Mouse (Mus musculus) heart, adult 2 months (tissue): ENCODE data around the gene Irf3. TPM values are rescaled to one million over a fixed set of nuclear protein-coding genes. Genes with fewer than 3 reads are reported as not detected.

Experiments used
- DNase-seq, 2 experiments: peaks; one replicate each; pipeline ENCODE4 v3.0.0; 2021
- H3K27ac ChIP-seq: fragments of 200-600 bp; 2 replicates; pipeline ENCODE4 v1.8.1; 2022
- H3K27me3 ChIP-seq: fragments of 200-500 bp; 2 replicates; pipeline ENCODE4 v1.6.1; 2012; ENCODE audit warnings: mild to moderate bottlenecking, low read length, inconsistent platforms, mixed read lengths; ENCODE audit not compliant: control insufficient read depth, insufficient read depth
- H3K36me3 ChIP-seq: fragments of 200-500 bp; 2 replicates; pipeline ENCODE4 v1.6.1; 2012; ENCODE audit warnings: low read length, inconsistent platforms; ENCODE audit not compliant: control insufficient read depth, insufficient read depth
- H3K4me1 ChIP-seq: fragments of 200-500 bp; 2 replicates; pipeline ENCODE4 v1.6.1; 2011; ENCODE audit warnings: low read length; ENCODE audit not compliant: control insufficient read depth, insufficient read depth
- H3K4me3 ChIP-seq: fragments of 200-600 bp; 2 replicates; pipeline ENCODE4 v1.8.1; 2022
- H3K79me2 ChIP-seq: fragments of 200-500 bp; replicated peaks from 2 replicates; pipeline ENCODE4 v1.6.1; 2012; ENCODE audit warnings: mild to moderate bottlenecking, inconsistent platforms, low read length, moderate library complexity, mixed read lengths; ENCODE audit not compliant: control insufficient read depth, insufficient read depth
- H3K9ac ChIP-seq: fragments of 200-500 bp; 2 replicates; pipeline ENCODE4 v1.6.1; 2012; ENCODE audit warnings: low read depth, mild to moderate bottlenecking, control low read depth, inconsistent platforms, low read length, mixed read lengths
- CTCF ChIP-seq: fragments of 200-600 bp; IDR thresholded peaks from 2 replicates; pipeline ENCODE4 v1.8.1; 2022; ENCODE audit warnings: antibody characterized with exemption, mild to moderate bottlenecking, moderate library complexity
- EP300 ChIP-seq: fragments of 200-500 bp; IDR thresholded peaks from 2 replicates; pipeline ENCODE4 v1.6.1; 2011; ENCODE audit warnings: low read depth, low read length, control low read depth; ENCODE audit not compliant: insufficient read depth
- POLR2A ChIP-seq: fragments of 200-500 bp; IDR thresholded peaks from 2 replicates; pipeline ENCODE4 v1.6.1; 2011; ENCODE audit warnings: mild to moderate bottlenecking, low read depth, low read length, control low read depth; ENCODE audit not compliant: insufficient read depth
- WGBS: fragments of 180-500 bp; shearing (Covaris S2); methylation state at CpG from one replicate; pipeline ENCODE4 v1.1.7; 2018; 5-methylcytosine and 5-hydroxymethylcytosine counted together
- intact Hi-C: fragments of 180-260 bp; cut with DNase I; formaldehyde crosslinking; loops from one replicate; pipeline ENCODE4 v1.15.1; 2025
- polyA plus RNA-seq: library from polyadenylated mRNA; depleted of rRNA; stranded (reverse); fragments of >200 nt; gene quantifications from 2 replicates; pipeline ENCODE4 v1.2.3, GENCODE M21; 2012
- total RNA-seq, 2 experiments: library from RNA; stranded (reverse); gene quantifications; 2 replicates each; pipeline ENCODE4 v1.2.3; 2021

Gene Irf3
- total and polyA plus RNA-seq, 3 experiments = 24.4 to 55.6 (median 26.0) TPM

DNA sequence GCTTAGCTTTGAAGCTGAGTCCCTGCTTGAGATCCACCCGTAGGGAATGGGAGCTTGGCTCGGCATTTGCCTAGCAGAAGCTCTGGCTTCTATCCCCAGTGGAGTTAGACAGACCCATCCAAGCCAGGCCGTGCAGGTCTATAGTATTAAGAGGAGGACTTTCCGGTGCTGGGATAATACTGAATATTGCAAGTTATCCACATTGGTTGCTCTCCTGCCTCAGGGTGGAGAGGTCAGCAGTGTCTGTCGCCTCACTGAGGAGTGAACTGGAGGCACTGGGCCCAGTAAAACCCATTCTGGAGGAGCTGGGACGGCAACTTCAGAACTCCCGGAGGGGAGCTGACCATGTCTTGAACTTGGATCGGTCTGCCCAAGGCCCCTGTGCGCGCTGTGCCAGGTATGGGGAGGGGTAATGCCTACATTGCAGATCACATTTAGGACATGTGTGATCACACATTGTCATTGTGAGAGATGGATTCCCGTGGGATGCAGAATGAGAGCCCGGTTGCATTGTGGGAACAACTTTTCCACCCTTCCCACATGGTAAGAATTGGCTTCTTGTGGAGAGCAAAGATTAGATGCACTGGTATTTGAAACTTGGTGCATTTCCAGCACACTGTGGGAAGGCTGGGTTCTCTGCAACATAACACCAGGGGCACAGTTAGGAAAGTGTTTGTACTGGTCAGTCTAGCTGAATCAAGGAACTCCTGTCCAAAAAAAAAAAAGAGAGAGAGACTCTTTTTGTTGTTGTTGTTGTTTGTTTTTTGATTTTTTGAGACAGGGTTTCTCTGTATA, 43.2 kb upstream of the Irf3 start:
- Histone ChIP-seq H3K4me3 (no peak overlapping the region), H3K27ac (no peak overlapping the region), H3K9ac (no peak overlapping the region), H3K36me3 (no peaks in the 10 kb centered on the region), H3K27me3 (no peaks in the 10 kb centered on the region), H3K4me1 (peaks cover 1% of the 10 kb centered on the region), H3K79me2 (no peaks in the 10 kb centered on the region)
- no peak for DNase-seq
- TF ChIP-seq EP300 (no peak), POLR2A (no peak), CTCF (no peak)
- intact Hi-C loops = no loop called here
- 75% methylated on average over 12 of the region's 12 CpGs for WGBS

DNA sequence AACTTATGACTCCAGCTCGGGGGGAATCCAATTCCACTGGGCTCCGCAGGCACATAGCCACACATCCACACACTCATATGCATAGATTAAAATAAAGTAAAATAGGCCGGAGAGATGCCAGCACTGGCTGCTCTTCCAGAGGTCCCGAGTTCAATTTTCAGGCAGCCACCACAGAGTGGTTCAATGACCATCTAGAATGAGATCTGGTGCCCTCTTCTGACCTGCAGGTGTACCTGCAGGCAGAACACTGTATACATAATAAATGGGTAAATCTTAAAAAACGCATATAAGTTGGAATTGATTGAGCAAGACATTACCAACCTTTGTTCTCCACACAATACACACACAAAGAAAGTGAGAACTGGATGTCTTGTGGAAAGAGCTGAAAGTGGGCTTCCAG, 41.8 kb upstream of the Irf3 start:
- H3K9ac ChIP-seq = no peak overlapping the region
- H3K27me3 ChIP-seq = no peaks in the 10 kb centered on the region
- WGBS = 42% methylated on average over 5 of the region's 5 CpGs
- H3K36me3 ChIP-seq = no peaks in the 10 kb centered on the region
- no peak overlapping the region for H3K27ac ChIP-seq
- no peak for DNase-seq
- H3K4me1 ChIP-seq = peaks cover 1% of the 10 kb centered on the region
- TF ChIP-seq EP300 (no peak), POLR2A (no peak), CTCF (peak; percentile 89)
- H3K79me2 ChIP-seq = no peaks in the 10 kb centered on the region
- H3K4me3 ChIP-seq = no peak overlapping the region
- intact Hi-C loops = loop anchor here (5.0 kb wide), 2 partner anchors 33 to 228 kb away; no protein-coding TSS in a partner anchor

DNA sequence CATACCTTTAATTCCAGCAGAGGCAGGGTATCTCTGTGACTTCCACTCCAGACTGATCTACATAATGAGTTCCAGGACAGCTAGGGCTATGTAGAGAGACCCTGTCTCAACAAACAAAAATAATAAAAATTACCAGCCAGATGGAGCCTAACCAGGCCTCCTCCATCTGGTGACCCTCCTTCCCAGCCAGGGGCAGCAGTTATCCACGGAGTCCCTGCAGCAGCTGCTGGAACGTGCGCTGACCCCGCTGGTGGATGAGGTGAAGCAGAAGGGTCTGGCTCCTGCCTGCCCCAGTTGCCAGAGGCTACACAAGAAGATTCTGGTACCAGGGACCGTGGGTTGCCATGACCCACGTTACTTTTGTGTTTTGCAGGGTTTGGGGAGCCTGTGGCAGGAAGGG, 41.2 kb upstream of the Irf3 start:
- no peak overlapping the region for H3K9ac ChIP-seq
- no peaks in the 10 kb centered on the region for H3K36me3 ChIP-seq
- no peaks in the 10 kb centered on the region for H3K79me2 ChIP-seq
- no peak overlapping the region for H3K27ac ChIP-seq
- TF ChIP-seq POLR2A (no peak), EP300 (no peak), CTCF (no peak)
- DNase-seq = no peak
- WGBS = 73% methylated on average over 6 of the region's 6 CpGs
- intact Hi-C loops = loop anchor here (5.0 kb wide), 2 partner anchors 34 to 229 kb away; no protein-coding TSS in a partner anchor
- H3K4me3 ChIP-seq = no peak overlapping the region
- peaks cover 1% of the 10 kb centered on the region for H3K4me1 ChIP-seq
- no peaks in the 10 kb centered on the region for H3K27me3 ChIP-seq

DNA sequence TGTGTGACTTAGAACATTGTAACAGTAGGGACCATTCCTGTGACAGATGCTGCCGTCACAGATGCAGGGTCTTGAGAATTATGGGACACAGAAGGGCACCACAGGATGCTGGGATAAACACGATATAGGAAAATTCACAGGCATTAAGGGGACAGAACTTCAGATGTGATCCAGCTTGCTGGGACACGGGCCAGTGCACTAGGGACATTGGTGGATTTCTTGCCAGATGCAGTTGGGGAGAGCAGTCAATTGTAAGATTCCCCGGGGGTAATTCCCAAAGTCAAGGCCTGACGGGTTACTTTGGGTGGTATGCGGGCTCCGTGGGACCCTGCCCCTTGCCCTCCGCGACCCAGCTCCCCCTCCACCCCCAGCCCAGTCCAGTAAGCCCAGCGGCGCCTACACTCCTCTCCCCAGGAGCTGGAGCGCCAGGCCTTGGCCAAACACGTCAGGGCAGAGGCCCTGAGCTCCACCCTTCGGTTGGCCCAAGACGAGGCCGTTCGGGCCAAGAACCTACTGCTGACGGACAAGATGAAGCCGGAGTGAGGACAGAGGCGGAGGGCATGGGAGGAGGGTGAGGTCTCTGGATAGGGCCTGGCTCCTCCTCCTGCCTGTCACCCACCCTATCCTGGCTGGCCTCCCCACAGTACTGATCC, 40.1 kb upstream of the Irf3 start:
- Histone ChIP-seq H3K27me3 (no peaks in the 10 kb centered on the region), H3K4me3 (no peak overlapping the region), H3K27ac (peak overlapping the region; percentile 36; the same call in 1 of the 2 replicates), H3K36me3 (no peaks in the 10 kb centered on the region), H3K4me1 (peaks cover 1% of the 10 kb centered on the region), H3K9ac (no peak overlapping the region), H3K79me2 (no peaks in the 10 kb centered on the region)
- 63% methylated on average over 20 of the region's 20 CpGs for WGBS
- DNase-seq = peak; percentile 71 to 80
- no peak for TF ChIP-seq POLR2A
- no peak for TF ChIP-seq EP300
- no peak for TF ChIP-seq CTCF
- intact Hi-C loops = loop anchor here (5.0 kb wide), 2 partner anchors 35 to 230 kb away; no protein-coding TSS in a partner anchor

DNA sequence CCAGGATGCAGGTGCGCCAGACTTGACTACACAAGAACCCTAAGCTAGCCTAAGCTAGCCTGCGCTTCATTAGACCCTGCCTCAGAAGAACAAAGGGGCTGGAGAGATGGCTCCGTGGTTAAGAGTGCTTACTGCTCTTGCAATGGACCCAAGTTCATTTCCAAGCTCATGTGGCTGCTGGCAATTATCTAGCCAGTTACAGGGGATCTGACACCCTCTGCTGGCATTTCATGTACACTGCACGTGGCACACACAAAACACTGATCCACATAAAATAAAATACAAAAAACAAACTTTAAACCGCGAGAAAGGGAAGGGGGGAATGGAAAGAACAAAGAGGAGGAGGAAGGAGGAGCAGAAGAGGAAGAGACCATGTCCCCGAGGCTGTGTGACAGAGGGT, 39.2 kb upstream of the Irf3 start:
- H3K9ac ChIP-seq = no peak overlapping the region
- H3K36me3 ChIP-seq = no peaks in the 10 kb centered on the region
- no peaks in the 10 kb centered on the region; the same call in 1 of the 2 replicates for H3K4me1 ChIP-seq
- no peak overlapping the region for H3K4me3 ChIP-seq
- H3K27ac ChIP-seq = no peak overlapping the region
- H3K79me2 ChIP-seq = no peaks in the 10 kb centered on the region
- intact Hi-C loops = loop anchor here (5.0 kb wide), 2 partner anchors 36 to 231 kb away; no protein-coding TSS in a partner anchor
- TF ChIP-seq EP300 = no peak
- peak; percentile 83 for TF ChIP-seq CTCF
- 45% methylated on average over 7 of the region's 7 CpGs for WGBS
- H3K27me3 ChIP-seq = no peaks in the 10 kb centered on the region
- peak in 1 of 2 experiments; percentile 52 for DNase-seq

DNA sequence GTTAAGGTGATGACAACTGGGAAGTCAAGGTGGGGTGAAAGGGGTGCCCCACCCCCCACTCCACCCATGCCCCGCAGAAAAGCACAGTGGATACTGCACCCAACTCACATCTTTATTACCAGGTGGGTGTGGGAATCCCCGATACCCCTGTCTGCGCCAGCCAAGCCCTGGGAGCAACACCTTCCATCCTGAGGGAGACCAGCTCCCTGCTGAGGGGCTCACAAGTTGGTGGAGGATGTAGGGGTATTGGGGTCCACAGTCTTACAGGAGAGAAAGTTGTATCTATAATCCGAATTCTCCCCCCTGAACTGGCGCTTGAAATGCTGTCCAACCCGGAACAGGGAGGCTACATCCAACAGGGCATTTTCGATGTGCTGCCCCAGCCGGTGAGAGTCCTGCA, 38.2 kb upstream of the Irf3 start:
- Histone ChIP-seq H3K79me2 (no peaks in the 10 kb centered on the region), H3K9ac (no peak overlapping the region), H3K27me3 (no peaks in the 10 kb centered on the region), H3K27ac (no peak overlapping the region), H3K36me3 (no peaks in the 10 kb centered on the region), H3K4me1 (no peaks in the 10 kb centered on the region; the same call in 1 of the 2 replicates), H3K4me3 (no peak overlapping the region)
- TF ChIP-seq CTCF (no peak), POLR2A (no peak), EP300 (no peak)
- no peak for DNase-seq
- 70% methylated on average over 8 of the region's 8 CpGs for WGBS
- intact Hi-C loops = loop anchor here (5.0 kb wide), 2 partner anchors 37 to 232 kb away; no protein-coding TSS in a partner anchor
